Mouse (Mus musculus): ENCODE measurements around the gene Hsd17b13. TPM values are rescaled to one million over a fixed set of nuclear protein-coding genes. Genes with fewer than 3 reads are reported as not detected.

The Hsd17b13 gene
- total RNA-seq, 4 experiments from 2014 or later, result not detected

GRCm38 (mm10) chr5:103923101-103923500 lies 54.1 kb downstream of the Hsd17b13 start:
- DNase-seq, result no peak

- no peak for DNase-seq
Measured at GRCm38 (mm10) chr5:103922436-103922835, 54.8 kb downstream of the Hsd17b13 start.

- DNase-seq, result no peak
Measured at GRCm38 (mm10) chr5:103919497-103919896, 57.7 kb downstream of the Hsd17b13 start.

GRCm38 (mm10) chr5:103918233-103918632 lies 59.0 kb downstream of the Hsd17b13 start:
- DNase-seq, result no peak

- DNase-seq, result no peak
Measured at GRCm38 (mm10) chr5:103917357-103917895, 59.8 kb downstream of the Hsd17b13 start.

GRCm38 (mm10) chr5:103916595-103917356 lies 60.4 kb downstream of the Hsd17b13 start:
- DNase-seq, result no peak

- no peak for DNase-seq
Measured at GRCm38 (mm10) chr5:103914335-103915226, 62.6 kb downstream of the Hsd17b13 start.

GRCm38 (mm10) chr5:103913150-103913549 lies 64.1 kb downstream of the Hsd17b13 start:
- no peak for DNase-seq

GRCm38 (mm10) chr5:103911555-103911954 lies 65.7 kb downstream of the Hsd17b13 start:
- DNase-seq, result no peak

- DNase-seq, result peak; percentile 76
Measured at GRCm38 (mm10) chr5:103910748-103911409, 66.3 kb downstream of the Hsd17b13 start, which contains the start of gene Klhl8. Gene Klhl8 (minus strand): TSS chr5:103911259.

- DNase-seq, result no peak
Measured at GRCm38 (mm10) chr5:103910156-103910555, 67.1 kb downstream of the Hsd17b13 start.

- DNase-seq, result no peak
Measured at GRCm38 (mm10) chr5:103909466-103909865, 67.7 kb downstream of the Hsd17b13 start.

- DNase-seq, result no peak
Measured at GRCm38 (mm10) chr5:103908851-103909250, 68.4 kb downstream of the Hsd17b13 start.

- DNase-seq, result no peak
Measured at GRCm38 (mm10) chr5:103907844-103908243, 69.4 kb downstream of the Hsd17b13 start.

- DNase-seq, result no peak
Measured at GRCm38 (mm10) chr5:103906173-103906572, 71.0 kb downstream of the Hsd17b13 start.

Other genes with a start within 250 kb of the Hsd17b13 start
- gene Klhl8, start 66.2 kb downstream of the Hsd17b13 start, total RNA-seq (2022), result 10 to 100 TPM; 17.8 to 22.4 (median 20.5) TPM
- 10 to 100 TPM; 77.7 to 87.8 (median 80.6) TPM for gene Hsd17b11, start 44.5 kb upstream of the Hsd17b13 start, total RNA-seq (2022)
- 10 to 100 TPM; 50.5 to 60.0 (median 58.2) TPM for gene Nudt9, start 68.9 kb upstream of the Hsd17b13 start, total RNA-seq (2022)
- gene Gm17660, start 100.2 kb upstream of the Hsd17b13 start, total RNA-seq (2022), result not detected
- gene Sparcl1, start 136.3 kb upstream of the Hsd17b13 start, total RNA-seq (2022), result 10 to 100 TPM; 33.3 to 48.7 (median 41.3) TPM
- gene Dspp, start 193.3 kb upstream of the Hsd17b13 start, total RNA-seq (2022), result not detected
- under 1 TPM in 2 of 4 experiments, not detected in 2; 0.10 to 0.12 TPM for gene Dmp1, start 225.2 kb upstream of the Hsd17b13 start, total RNA-seq (2022)